Mouse (Mus musculus) stomach, embryonic 15.5 days (tissue): Measurements from ENCODE around the gene Vim. TPM values are rescaled to one million over a fixed set of nuclear protein-coding genes. Genes with fewer than 3 reads are reported as not detected.

Source experiments
- ATAC-seq: fragments of 200-750 bp; cut with Nextera tagmentation; 2 replicates; pipeline ENCODE4 v1.8.0; 2017; ENCODE audit warnings: low read depth, moderate number of reproducible peaks, moderate TSS enrichment; ENCODE audit not compliant: insufficient read depth, low FRiP score
- H3K27ac ChIP-seq: fragments of 300-500 bp; sonication (generic); 2 replicates; pipeline ENCODE4 v1.5.1; 2015; ENCODE audit warnings: mild to moderate bottlenecking, inconsistent platforms
- H3K27me3 ChIP-seq: fragments of 300-500 bp; sonication (generic); replicated peaks from 2 replicates; pipeline ENCODE4 v1.6.1; 2015; ENCODE audit warnings: inconsistent platforms
- H3K36me3 ChIP-seq: fragments of 300-500 bp; sonication (generic); 2 replicates; pipeline ENCODE4 v1.6.1; 2015; ENCODE audit warnings: inconsistent platforms
- H3K4me1 ChIP-seq: fragments of 300-500 bp; sonication (generic); 2 replicates; pipeline ENCODE4 v1.6.1; 2015; ENCODE audit warnings: inconsistent platforms
- H3K4me2 ChIP-seq: fragments of 300-500 bp; sonication (generic); 2 replicates; pipeline ENCODE4 v1.6.1; 2015; ENCODE audit warnings: mild to moderate bottlenecking, inconsistent platforms
- H3K4me3 ChIP-seq: fragments of 300-500 bp; sonication (generic); replicated peaks from 2 replicates; pipeline ENCODE4 v1.5.1; 2015; ENCODE audit warnings: inconsistent platforms
- H3K9ac ChIP-seq: fragments of 300-500 bp; sonication (generic); 2 replicates; pipeline ENCODE4 v1.6.1; 2015; ENCODE audit warnings: inconsistent platforms
- H3K9me3 ChIP-seq: fragments of 300-500 bp; sonication (generic); 2 replicates; pipeline ENCODE4 v1.6.1; 2016; ENCODE audit warnings: inconsistent platforms
- WGBS: fragments of 180-500 bp; shearing (Covaris S2); methylation state at CpG from one replicate; pipeline ENCODE4 v1.1.7; 2015; 5-methylcytosine and 5-hydroxymethylcytosine counted together
- polyA plus RNA-seq: library from polyadenylated mRNA; unstranded; fragments of >200 nt; fragmentation: Nextera tagmentation; extraction: Ambion mirVana; gene quantifications from 2 replicates; pipeline ENCODE4 v1.2.1, GENCODE M21; 2015

The Vim gene
- 469 and 485 TPM in 2 replicates for polyA plus RNA-seq

DNA sequence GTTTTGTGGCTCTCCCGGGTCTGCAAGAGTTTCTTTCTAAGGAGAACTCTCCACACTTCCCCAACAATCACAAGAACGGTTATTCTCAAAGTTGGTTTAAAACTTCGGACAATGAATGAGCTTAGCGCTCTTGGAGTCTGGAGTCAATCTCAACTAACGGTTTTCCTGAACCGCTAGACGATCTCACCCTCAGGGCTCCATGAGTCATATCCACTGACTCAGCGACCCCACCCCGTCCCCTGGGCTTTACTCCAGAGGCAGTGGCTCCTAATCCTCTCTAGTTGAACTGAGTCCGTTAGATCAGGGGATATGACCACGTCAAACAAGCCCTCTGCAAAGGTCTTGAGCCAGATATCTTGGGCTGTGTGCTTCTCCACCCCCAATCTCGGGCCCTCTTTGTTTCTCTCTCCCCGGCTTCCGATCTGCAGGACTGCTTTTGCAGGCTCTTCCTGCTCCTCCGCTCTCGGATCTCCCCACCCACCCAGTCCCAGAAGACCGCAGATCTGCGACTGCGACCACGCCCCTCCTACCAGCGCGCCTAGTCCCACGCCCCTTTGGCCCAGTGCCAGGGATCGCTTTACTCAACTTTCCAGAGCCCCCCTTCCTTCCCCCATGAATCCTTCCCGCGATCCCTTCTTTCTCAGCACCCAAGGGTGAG, at the start of gene Vim:
TSS of gene Vim (plus strand) at position 520 of the 658 bp plus-strand sequence.
- Histone ChIP-seq H3K27ac (peak within 1 kb of the TSS; percentile 98), H3K4me1 (peaks cover 14% of the 10 kb centered on the region), H3K4me3 (peak within 1 kb of the TSS; percentile 62), H3K9me3 (no peaks in the 10 kb centered on the region), H3K27me3 (no peaks in the 10 kb centered on the region), H3K9ac (peak within 1 kb of the TSS; percentile 78), H3K36me3 (peaks cover 2% of the 10 kb centered on the region; the same call in 1 of the 2 replicates), H3K4me2 (peak within 1 kb of the TSS; percentile 65)
- peak; percentile 89 for ATAC-seq
- WGBS: 0% methylated on average over 26 of the region's 26 CpGs

DNA sequence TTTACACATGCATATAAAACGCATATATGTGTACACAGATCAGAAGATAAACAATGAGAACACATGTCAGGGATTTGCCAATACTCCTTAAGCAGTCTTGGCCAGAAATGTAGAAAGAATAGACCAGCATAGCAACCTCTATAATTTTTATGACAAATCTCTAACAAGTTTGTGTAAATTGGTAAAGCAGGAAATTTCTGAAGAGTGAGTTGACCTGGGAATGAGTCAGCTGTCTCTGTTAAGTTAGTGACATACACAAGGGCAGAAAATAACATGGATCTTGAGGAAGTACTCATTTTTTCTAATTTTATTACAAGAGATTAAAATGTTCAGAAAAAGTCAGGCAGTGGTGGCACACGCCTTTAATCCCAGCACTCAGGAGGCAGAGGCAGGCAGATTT, 47.5 kb upstream of the Vim start:
- H3K36me3 ChIP-seq: no peaks in the 10 kb centered on the region
- H3K27ac ChIP-seq: no peak overlapping the region
- peaks cover 2% of the 10 kb centered on the region; the same call in 1 of the 2 replicates for H3K4me1 ChIP-seq
- H3K4me2 ChIP-seq: no peak overlapping the region
- ATAC-seq: no peak
- no peak overlapping the region for H3K4me3 ChIP-seq
- 82% methylated on average over 2 of the region's 2 CpGs for WGBS
- H3K27me3 ChIP-seq: no peaks in the 10 kb centered on the region
- no peak overlapping the region for H3K9ac ChIP-seq
- H3K9me3 ChIP-seq: no peaks in the 10 kb centered on the region

DNA sequence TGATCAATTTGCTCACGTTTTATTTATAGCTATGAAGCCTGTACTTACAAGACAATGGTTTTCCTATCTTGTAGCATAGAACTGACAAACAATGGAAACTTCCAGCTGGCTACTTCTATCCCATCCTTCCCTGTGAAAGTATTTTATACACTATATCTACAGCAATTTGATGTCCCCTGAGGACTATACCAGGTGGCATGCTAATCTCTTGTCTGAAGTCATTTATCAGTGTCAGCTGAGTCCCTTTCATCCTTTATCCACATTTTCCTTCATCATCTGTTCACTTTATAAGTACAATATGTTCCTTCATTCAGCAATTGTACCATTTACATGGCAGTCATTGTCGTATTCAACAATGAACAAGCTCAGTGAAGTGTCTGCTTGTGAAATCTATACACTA, 46.6 kb upstream of the Vim start:
- H3K36me3 ChIP-seq: no peaks in the 10 kb centered on the region
- no peaks in the 10 kb centered on the region for H3K9me3 ChIP-seq
- no peak for ATAC-seq
- H3K27me3 ChIP-seq: no peaks in the 10 kb centered on the region
- H3K4me3 ChIP-seq: no peak overlapping the region
- no peak overlapping the region for H3K27ac ChIP-seq
- H3K4me1 ChIP-seq: peaks cover 2% of the 10 kb centered on the region; the same call in 1 of the 2 replicates
- no peak overlapping the region for H3K9ac ChIP-seq
- H3K4me2 ChIP-seq: no peak overlapping the region
- WGBS: 60% methylated on average over 2 of the region's 2 CpGs

DNA sequence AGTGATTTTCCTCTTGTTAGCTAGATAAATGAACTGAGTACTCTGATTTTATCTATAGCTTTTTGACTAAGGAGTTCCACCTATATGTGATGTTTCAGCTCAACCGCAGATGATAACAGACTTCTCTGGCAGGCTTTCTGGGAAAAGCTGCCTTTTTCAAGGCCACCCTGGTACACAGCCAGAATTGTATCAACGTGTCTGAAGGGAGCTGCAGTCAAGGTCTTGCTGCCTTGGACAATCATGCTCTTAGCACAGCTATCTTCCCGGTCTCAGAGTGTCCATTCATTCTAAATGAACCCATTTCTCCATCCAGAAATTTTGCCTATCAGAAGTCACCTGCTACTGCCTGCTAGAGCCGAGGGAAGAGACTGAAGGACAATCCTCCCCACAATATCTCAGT, 46.2 kb upstream of the Vim start:
- ATAC-seq: no peak
- Histone ChIP-seq H3K27me3 (no peaks in the 10 kb centered on the region), H3K9ac (no peak overlapping the region), H3K4me1 (peaks cover 2% of the 10 kb centered on the region; the same call in 1 of the 2 replicates), H3K36me3 (no peaks in the 10 kb centered on the region), H3K4me3 (no peak overlapping the region), H3K9me3 (no peaks in the 10 kb centered on the region), H3K27ac (no peak overlapping the region), H3K4me2 (no peak overlapping the region)
- 59% methylated on average over 4 of the region's 4 CpGs for WGBS

- H3K4me1 ChIP-seq: no peaks in the 10 kb centered on the region
- no peaks in the 10 kb centered on the region for H3K27me3 ChIP-seq
- H3K36me3 ChIP-seq: no peaks in the 10 kb centered on the region
- no peak for ATAC-seq
- no peak overlapping the region for H3K4me3 ChIP-seq
- H3K4me2 ChIP-seq: no peak overlapping the region
- WGBS: 84% methylated on average over 3 of the region's 3 CpGs
- H3K9ac ChIP-seq: no peak overlapping the region
- no peaks in the 10 kb centered on the region for H3K9me3 ChIP-seq
- no peak overlapping the region for H3K27ac ChIP-seq
Measured at GRCm38 (mm10) chr2:13529253-13529933, 44.3 kb upstream of the Vim start.

GRCm38 (mm10) chr2:13530639-13531038, 43.1 kb upstream of the Vim start:
- no peak overlapping the region for H3K4me2 ChIP-seq
- no peaks in the 10 kb centered on the region for H3K27me3 ChIP-seq
- no peaks in the 10 kb centered on the region for H3K4me1 ChIP-seq
- WGBS: 71% methylated on average over 6 of the region's 6 CpGs
- no peak overlapping the region for H3K9ac ChIP-seq
- H3K36me3 ChIP-seq: no peaks in the 10 kb centered on the region
- H3K27ac ChIP-seq: no peak overlapping the region
- no peaks in the 10 kb centered on the region for H3K9me3 ChIP-seq
- ATAC-seq: no peak
- no peak overlapping the region for H3K4me3 ChIP-seq

DNA sequence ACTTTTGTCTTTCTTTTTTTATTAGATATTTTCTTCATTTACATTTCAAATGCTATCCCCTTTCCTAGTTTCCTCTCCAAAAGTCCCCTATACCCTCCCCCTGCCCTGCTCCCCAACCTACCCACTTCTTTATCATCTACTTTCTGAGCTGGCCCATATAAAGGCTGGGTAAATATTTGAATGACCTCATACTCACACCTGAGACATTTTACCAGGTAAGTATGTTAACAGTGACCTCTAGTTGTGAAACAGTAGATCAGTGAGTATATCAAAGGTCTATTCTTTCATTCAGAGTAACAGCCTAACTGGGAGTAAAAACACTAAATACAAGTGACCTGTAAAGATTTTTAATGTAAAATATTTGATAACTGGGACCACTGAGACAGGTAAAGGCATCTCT, 37.0 kb upstream of the Vim start:
- H3K4me3 ChIP-seq: no peak overlapping the region
- peak; percentile 84 for ATAC-seq

DNA sequence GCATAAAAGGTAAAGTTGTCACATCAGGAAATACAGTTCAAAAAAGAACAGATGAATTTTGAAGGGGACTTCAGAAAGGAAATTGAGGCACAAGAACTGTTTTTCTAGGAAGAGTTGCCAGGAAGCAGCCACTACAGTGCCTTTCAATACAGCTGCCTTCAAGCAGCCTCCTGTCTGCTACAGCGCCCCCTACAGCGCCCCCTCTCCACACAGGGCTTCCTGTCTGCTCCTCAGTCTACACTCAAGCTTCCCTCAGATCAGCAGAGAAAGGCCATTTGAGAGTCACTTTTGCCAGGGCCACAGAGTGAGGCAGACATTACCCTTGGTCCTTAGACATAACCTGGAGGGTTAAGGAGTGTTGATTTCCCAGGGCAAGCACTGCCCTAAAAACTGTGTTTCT, 36.0 kb upstream of the Vim start:
- H3K4me3 ChIP-seq: no peak overlapping the region
- no peak overlapping the region for H3K27ac ChIP-seq
- 19% methylated on average over 2 of the region's 2 CpGs for WGBS
- H3K9ac ChIP-seq: no peak overlapping the region
- H3K4me2 ChIP-seq: no peak overlapping the region
- ATAC-seq: no peak
- no peaks in the 10 kb centered on the region for H3K36me3 ChIP-seq
- no peaks in the 10 kb centered on the region for H3K27me3 ChIP-seq
- no peaks in the 10 kb centered on the region for H3K9me3 ChIP-seq
- no peaks in the 10 kb centered on the region for H3K4me1 ChIP-seq

More for the DNA sequence above, 37.0 kb upstream of the Vim start:
- H3K9me3 ChIP-seq: no peaks in the 10 kb centered on the region
- H3K4me1 ChIP-seq: no peaks in the 10 kb centered on the region
- no peaks in the 10 kb centered on the region for H3K36me3 ChIP-seq
- no peaks in the 10 kb centered on the region for H3K27me3 ChIP-seq
- no peak overlapping the region for H3K27ac ChIP-seq
- no peak overlapping the region for H3K9ac ChIP-seq
- no peak overlapping the region for H3K4me2 ChIP-seq

GRCm38 (mm10) chr2:13538258-13538657, 35.5 kb upstream of the Vim start:
- Histone ChIP-seq H3K4me3 (no peak overlapping the region), H3K9ac (no peak overlapping the region), H3K27ac (no peak overlapping the region), H3K4me1 (no peaks in the 10 kb centered on the region), H3K27me3 (no peaks in the 10 kb centered on the region), H3K4me2 (no peak overlapping the region), H3K36me3 (no peaks in the 10 kb centered on the region), H3K9me3 (no peaks in the 10 kb centered on the region)
- no peak for ATAC-seq
- 81% methylated on average over 2 of the region's 2 CpGs for WGBS

- H3K9ac ChIP-seq: no peak overlapping the region
- no peak overlapping the region for H3K27ac ChIP-seq
- no peaks in the 10 kb centered on the region for H3K9me3 ChIP-seq
- no peak overlapping the region for H3K4me3 ChIP-seq
- no peak overlapping the region for H3K4me2 ChIP-seq
- H3K36me3 ChIP-seq: no peaks in the 10 kb centered on the region
- no peak for ATAC-seq
- no peaks in the 10 kb centered on the region for H3K4me1 ChIP-seq
- no peaks in the 10 kb centered on the region for H3K27me3 ChIP-seq
- 44% methylated on average over 6 of the region's 6 CpGs for WGBS
Measured at GRCm38 (mm10) chr2:13538704-13539377, 34.9 kb upstream of the Vim start.

GRCm38 (mm10) chr2:13539860-13540259, 33.9 kb upstream of the Vim start:
- no peak for ATAC-seq
- WGBS: 80% methylated on average over 1 of the region's 1 CpGs
- Histone ChIP-seq H3K9me3 (no peaks in the 10 kb centered on the region), H3K27ac (no peak overlapping the region), H3K27me3 (no peaks in the 10 kb centered on the region), H3K9ac (no peak overlapping the region), H3K4me2 (no peak overlapping the region), H3K36me3 (no peaks in the 10 kb centered on the region), H3K4me1 (no peaks in the 10 kb centered on the region), H3K4me3 (no peak overlapping the region)

DNA sequence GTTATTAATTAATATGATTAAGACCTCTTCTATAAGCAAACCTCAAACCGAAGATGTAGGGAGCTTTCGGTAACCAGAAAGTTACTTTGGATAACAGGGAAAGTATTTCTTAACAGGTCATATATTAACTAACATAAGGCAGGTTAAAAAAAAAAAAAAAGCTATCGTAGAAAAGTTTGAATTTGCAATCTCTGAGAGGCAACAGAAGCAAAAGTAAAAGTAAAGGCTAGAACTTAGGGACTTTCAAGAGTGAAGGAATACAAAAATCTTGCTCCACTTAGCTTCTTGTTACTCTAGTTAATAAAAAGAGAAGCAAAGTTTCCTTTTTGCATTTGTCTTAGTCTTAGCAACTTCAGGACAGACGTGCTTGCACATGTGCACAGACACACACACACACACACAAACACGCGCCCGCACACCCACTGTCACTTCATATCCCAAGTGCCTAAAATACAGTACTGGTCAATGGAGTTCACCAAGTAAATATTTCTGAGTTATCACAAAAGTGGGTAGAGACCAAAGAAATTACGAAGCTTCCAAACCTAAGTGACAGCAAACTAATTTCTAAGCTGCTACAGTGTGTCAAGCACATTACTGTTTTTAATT, 30.1 kb upstream of the Vim start:
- no peaks in the 10 kb centered on the region for H3K27me3 ChIP-seq
- no peaks in the 10 kb centered on the region for H3K4me1 ChIP-seq
- no peaks in the 10 kb centered on the region for H3K36me3 ChIP-seq
- H3K9ac ChIP-seq: peak overlapping the region; percentile 32; the same call in 1 of the 2 replicates
- peak overlapping the region; percentile 97 for H3K27ac ChIP-seq
- ATAC-seq: peak; percentile 16
- 29% methylated on average over 8 of the region's 8 CpGs for WGBS
- no peaks in the 10 kb centered on the region for H3K9me3 ChIP-seq
- peak overlapping the region; percentile 65 for H3K4me2 ChIP-seq
- peak overlapping the region; percentile 66 for H3K4me3 ChIP-seq
